Mouse (Mus musculus) bone marrow, adult 2 months (tissue): ENCODE measurements at regions not wholly inside any gene's neighbourhood (a gene's known extent, or its start where the extent isn't known, plus 50 kb on each side); places are given as distances from the start of the nearest gene placed in this dataset.
A peak's percentile ranks its signal among the peaks of the same experiment; 100 is the strongest.

Source experiments
- H3K27ac ChIP-seq: fragments of 200-500 bp; 2 replicates; pipeline ENCODE4 v1.5.1; 2012; ENCODE audit warnings: low read depth, mild to moderate bottlenecking, control low read depth, inconsistent platforms, low read length; ENCODE audit not compliant: control insufficient read depth, poor library complexity, insufficient read depth
- H3K4me1 ChIP-seq: fragments of 200-500 bp; 2 replicates; pipeline ENCODE4 v1.6.1; 2011; ENCODE audit warnings: low read length; ENCODE audit not compliant: control insufficient read depth, insufficient read depth
- H3K4me3 ChIP-seq: fragments of 200-500 bp; replicated peaks from 2 replicates; pipeline ENCODE3; 2011; ENCODE audit warnings: mild to moderate bottlenecking, low read depth, low read length, control low read depth; ENCODE audit not compliant: control insufficient read depth
- CTCF ChIP-seq: fragments of 200-500 bp; IDR thresholded peaks from 2 replicates; pipeline ENCODE4 v1.5.1; 2011; ENCODE audit warnings: low read length, control low read depth; ENCODE audit not compliant: control insufficient read depth, insufficient read depth
- POLR2A ChIP-seq: fragments of 200-500 bp; IDR thresholded peaks from 2 replicates; pipeline ENCODE4 v1.6.1; 2011; ENCODE audit warnings: low read depth, mild to moderate bottlenecking, control low read depth, low read length, borderline replicate concordance; ENCODE audit not compliant: control insufficient read depth
- WGBS: fragments of 180-500 bp; shearing (Covaris S2); methylation state at CpG from one replicate; pipeline ENCODE4 v1.1.7; 2018; 5-methylcytosine and 5-hydroxymethylcytosine counted together

- TF ChIP-seq POLR2A: no peak
- TF ChIP-seq CTCF: no peak
- H3K27ac ChIP-seq: no peak overlapping the region
- WGBS: 73% methylated on average over 3 of the region's 3 CpGs
- no peaks in the 10 kb centered on the region for H3K4me1 ChIP-seq
- no peak overlapping the region for H3K4me3 ChIP-seq
Measured at GRCm38 (mm10) chr3:60281959-60282495, 190.6 kb upstream of the Mbnl1 start.

- no peak overlapping the region for H3K27ac ChIP-seq
- no peaks in the 10 kb centered on the region; the same call in 1 of the 2 replicates for H3K4me1 ChIP-seq
- H3K4me3 ChIP-seq: no peak overlapping the region
- 90% methylated on average over 2 of the region's 2 CpGs for WGBS
- TF ChIP-seq CTCF (no peak), POLR2A (no peak)
Measured at GRCm38 (mm10) chr3:60292142-60292541, 180.5 kb upstream of the Mbnl1 start.

- 77% methylated on average over 2 of the region's 2 CpGs for WGBS
- TF ChIP-seq POLR2A (no peak), CTCF (no peak)
- H3K4me1 ChIP-seq: no peaks in the 10 kb centered on the region; the same call in 1 of the 2 replicates
- no peak overlapping the region for H3K4me3 ChIP-seq
- H3K27ac ChIP-seq: no peak overlapping the region
Measured at GRCm38 (mm10) chr3:60292940-60293339, 179.7 kb upstream of the Mbnl1 start.

DNA sequence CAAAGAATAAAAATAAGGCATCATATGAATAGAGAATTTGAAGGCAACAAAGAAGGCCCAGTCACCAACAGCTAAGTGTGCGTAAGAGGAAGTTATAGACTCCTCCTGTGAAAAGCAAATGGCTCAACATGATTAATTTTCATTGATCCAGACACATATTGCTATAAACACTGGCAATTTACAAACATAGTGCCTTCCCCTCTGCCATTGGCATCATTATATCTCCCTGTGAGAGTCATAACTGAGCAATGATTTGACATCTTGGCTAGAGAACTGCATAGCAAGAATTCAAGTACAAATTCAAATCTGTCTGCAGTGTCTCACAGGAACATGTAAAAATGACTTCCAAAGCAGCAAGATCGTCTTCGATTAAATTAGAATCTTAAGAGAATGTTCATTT is 167.2 kb upstream of the Mbnl1 start:
- Histone ChIP-seq H3K4me1 (no peaks in the 10 kb centered on the region), H3K4me3 (no peak overlapping the region), H3K27ac (no peak overlapping the region)
- TF ChIP-seq CTCF: no peak
- TF ChIP-seq POLR2A: no peak
- 86% methylated on average over 3 of the region's 3 CpGs for WGBS

GRCm38 (mm10) chr3:60310402-60310801 is 162.2 kb upstream of the Mbnl1 start:
- no peak for TF ChIP-seq CTCF
- no peak for TF ChIP-seq POLR2A
- WGBS: 83% methylated on average over 3 of the region's 3 CpGs
- no peaks in the 10 kb centered on the region for H3K4me1 ChIP-seq
- H3K4me3 ChIP-seq: no peak overlapping the region
- no peak overlapping the region for H3K27ac ChIP-seq

- 55% methylated on average over 3 of the region's 3 CpGs for WGBS
- no peak overlapping the region for H3K27ac ChIP-seq
- H3K4me3 ChIP-seq: no peak overlapping the region
- TF ChIP-seq CTCF (no peak), POLR2A (no peak)
- no peaks in the 10 kb centered on the region for H3K4me1 ChIP-seq
Measured at GRCm38 (mm10) chr3:60311178-60311577, 161.5 kb upstream of the Mbnl1 start.

DNA sequence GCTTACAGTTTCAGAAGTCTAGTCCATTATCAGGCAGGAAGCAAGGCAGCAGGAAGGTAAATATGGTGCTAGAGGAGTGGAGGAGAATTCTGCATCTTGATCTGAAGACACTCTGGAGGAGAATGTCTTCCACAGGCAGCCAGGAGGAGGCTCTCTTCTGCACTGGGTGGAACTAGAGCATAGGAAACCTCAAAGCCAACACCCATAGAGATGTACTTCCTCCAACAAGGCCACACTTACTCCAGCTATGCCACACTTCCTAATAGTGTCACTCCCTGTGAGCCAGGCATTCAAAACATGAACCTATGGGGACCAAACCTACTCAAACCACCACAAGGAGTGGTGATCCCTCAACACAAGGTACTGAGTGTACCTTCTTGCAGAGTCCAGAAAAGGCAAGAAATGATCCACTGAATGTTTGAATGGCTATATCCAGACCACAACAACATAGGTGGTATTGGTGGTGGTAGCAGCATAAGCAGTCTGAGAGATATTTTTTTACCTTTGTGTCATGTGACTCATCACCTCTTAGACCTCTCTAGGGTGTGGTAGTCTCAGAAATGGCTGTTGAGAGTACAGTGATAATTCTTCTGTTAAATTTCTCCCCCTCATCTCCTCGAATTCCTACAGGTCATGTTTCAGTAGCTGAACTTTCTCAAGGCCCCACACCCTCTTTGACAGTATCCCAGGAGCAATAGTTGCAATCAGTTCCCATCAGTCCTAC is 152.3 kb upstream of the Mbnl1 start:
- Histone ChIP-seq H3K4me1 (no peaks in the 10 kb centered on the region; the same call in 1 of the 2 replicates), H3K27ac (no peak overlapping the region), H3K4me3 (no peak overlapping the region)
- WGBS: 66% methylated on average over 1 of the region's 1 CpGs
- peak; percentile 68 for TF ChIP-seq CTCF
- no peak for TF ChIP-seq POLR2A

GRCm38 (mm10) chr3:60323514-60323913 is 149.1 kb upstream of the Mbnl1 start:
- Histone ChIP-seq H3K4me3 (no peak overlapping the region), H3K27ac (no peak overlapping the region), H3K4me1 (no peaks in the 10 kb centered on the region; the same call in 1 of the 2 replicates)
- no peak for TF ChIP-seq POLR2A

DNA sequence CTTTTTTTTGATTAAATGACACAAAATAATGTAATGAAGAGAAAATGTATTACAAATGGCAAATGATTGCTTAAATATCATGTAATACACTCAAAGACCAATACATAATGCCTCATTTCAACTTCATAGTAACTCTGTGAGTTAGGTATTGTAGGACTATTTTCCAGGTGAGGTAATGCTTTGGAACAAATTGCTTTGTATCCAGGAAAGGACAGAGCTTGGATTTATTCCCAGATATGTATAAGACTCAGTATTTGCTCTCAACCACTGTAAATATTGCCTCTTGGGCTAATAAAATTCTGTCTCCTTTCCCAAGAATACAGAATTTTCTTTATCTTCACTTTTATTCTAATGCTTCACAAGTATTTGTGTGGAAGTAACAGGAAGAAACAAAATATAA is 148.2 kb upstream of the Mbnl1 start:
- Histone ChIP-seq H3K27ac (no peak overlapping the region), H3K4me3 (no peak overlapping the region), H3K4me1 (no peaks in the 10 kb centered on the region; the same call in 1 of the 2 replicates)
- TF ChIP-seq POLR2A (no peak), CTCF (no peak)
